12 mouse cellular contexts compared by ENCODE assay signal in the genomic region with DNA sequence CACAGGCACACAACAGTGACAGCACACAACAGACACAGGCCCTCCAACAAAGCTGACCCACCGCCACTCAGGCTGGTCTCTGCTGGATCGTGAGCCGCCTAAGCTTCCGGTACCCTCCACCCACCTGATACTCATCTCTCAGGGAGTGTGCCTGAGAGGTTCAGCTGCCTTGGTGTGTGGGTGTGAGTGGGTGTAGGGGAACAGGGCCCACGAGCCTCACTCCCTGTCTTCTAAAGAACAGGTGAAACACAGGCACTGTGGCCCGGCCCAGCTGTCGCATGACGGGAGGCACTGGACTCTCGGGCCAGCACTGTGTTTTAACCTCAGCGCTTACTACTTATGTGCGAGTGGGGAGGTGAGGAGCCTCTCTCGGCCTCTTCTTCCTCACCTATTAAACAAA. TPM values are rescaled to one million over a fixed set of nuclear protein-coding genes. Genes with fewer than 3 reads are reported as not detected.
A peak's percentile ranks its signal among the peaks of the same experiment; 100 is the strongest.
DNase-seq lines count a peak whose midpoint lies in the region; ATAC-seq and TF ChIP-seq lines count a peak whose summit lies in the region.
"Had no signal": no experiment of that assay in that cellular context is flagged by ENCODE, and none has a peak within 500 bp of the region (broad histone marks: within the 10 kb centered on the region; RNA-seq: fewer than 3 reads in every experiment).

No protein-coding gene starts in this region.

- no peaks in the 10 kb centered on the region for H3K27me3 ChIP-seq in forebrain, embryonic 13.5 days
- no peaks in the 10 kb centered on the region for H3K27me3 ChIP-seq in forebrain, embryonic 16.5 days (replicated peaks; ENCODE audit: control insufficient read depth, insufficient read depth, low read length)
- H3K27me3 ChIP-seq in embryonic facial prominence, embryonic 13.5 days: no peaks in the 10 kb centered on the region
- H3K27me3 ChIP-seq in midbrain, embryonic 12.5 days: no peaks in the 10 kb centered on the region

- no peak for TF ChIP-seq CTCF in left cerebral cortex, adult 2 months (IDR thresholded peaks at IDR 0.05)

- peaks cover 24% of the 10 kb centered on the region for H3K36me3 ChIP-seq in forebrain, embryonic 13.5 days (ENCODE audit: poor library complexity, severe bottlenecking)
- H3K36me3 ChIP-seq in forebrain, embryonic 16.5 days (ENCODE audit: control insufficient read depth, insufficient read depth): peaks cover 2% of the 10 kb centered on the region; the same call in 1 of the 2 replicates
- H3K36me3 ChIP-seq in embryonic facial prominence, embryonic 13.5 days: peaks cover 37% of the 10 kb centered on the region
- peaks cover 22% of the 10 kb centered on the region for H3K36me3 ChIP-seq in midbrain, embryonic 12.5 days

- ATAC-seq in forebrain, embryonic 13.5 days: no peak
- no peak for ATAC-seq in forebrain, embryonic 16.5 days
- ATAC-seq in embryonic facial prominence, embryonic 13.5 days (ENCODE audit: insufficient number of reproducible peaks, insufficient read depth, low FRiP score, low TSS enrichment, low read depth): no peak
- ATAC-seq in midbrain, embryonic 12.5 days (ENCODE audit: low FRiP score, low read depth): no peak

- intact Hi-C loops in left cerebral cortex, adult 2 months (cut with DNase I): loop anchor here (5.0 kb wide), 1 partner anchor 150 kb away; no protein-coding TSS in a partner anchor

- no peak overlapping the region for H3K27ac ChIP-seq in forebrain, embryonic 13.5 days
- no peak overlapping the region for H3K27ac ChIP-seq in forebrain, embryonic 16.5 days (ENCODE audit: low read length)
- H3K27ac ChIP-seq in left cerebral cortex, adult 2 months: peak overlapping the region; percentile 0; the same call in 1 of the 2 replicates
- H3K27ac ChIP-seq in embryonic facial prominence, embryonic 13.5 days: no peak overlapping the region
- no peak overlapping the region for H3K27ac ChIP-seq in midbrain, embryonic 12.5 days (replicated peaks)
- H3K27ac ChIP-seq: liver, embryonic 14.5 days had no signal

- peaks cover 36% of the 10 kb centered on the region for H3K4me1 ChIP-seq in forebrain, embryonic 13.5 days
- H3K4me1 ChIP-seq in forebrain, embryonic 16.5 days (replicated peaks; ENCODE audit: control insufficient read depth, insufficient read depth, low read length): peaks cover 29% of the 10 kb centered on the region
- peaks cover 32% of the 10 kb centered on the region for H3K4me1 ChIP-seq in embryonic facial prominence, embryonic 13.5 days
- H3K4me1 ChIP-seq in midbrain, embryonic 12.5 days: peaks cover 36% of the 10 kb centered on the region

- 89% methylated on average over 12 of the region's 12 CpGs for WGBS in forebrain, embryonic 13.5 days
- 82% methylated on average over 12 of the region's 12 CpGs for WGBS in forebrain, embryonic 16.5 days
- WGBS in embryonic facial prominence, embryonic 13.5 days: 90% methylated on average over 12 of the region's 12 CpGs
- WGBS in midbrain, embryonic 12.5 days: 89% methylated on average over 12 of the region's 12 CpGs

- DNase-seq in left cerebral cortex, adult 2 months (ENCODE audit: extremely low spot score in 1 of 2, low spot score in 2 of 2): no peak
- DNase-seq in left cerebral cortex, adult 11 months (ENCODE audit: low spot score): no peak
- DNase-seq in testis, postnatal 14 days (ENCODE audit: low spot score): no peak
- DNase-seq in cerebellum, adult 9-11 months: no peak
- DNase-seq: cerebellum, postnatal 10 days; gastrocnemius, postnatal 36 days; kidney, adult 18-20 months had no signal

- H3K9ac ChIP-seq in forebrain, embryonic 13.5 days: peak overlapping the region; percentile 23; the same call in 1 of the 2 replicates
- H3K9ac ChIP-seq in forebrain, embryonic 16.5 days (replicated peaks; ENCODE audit: low read depth, low read length): no peak overlapping the region
- H3K9ac ChIP-seq in embryonic facial prominence, embryonic 13.5 days: peak overlapping the region; percentile 97; the same call in 1 of the 2 replicates
- peak overlapping the region; percentile 47; the same call in 1 of the 2 replicates for H3K9ac ChIP-seq in midbrain, embryonic 12.5 days (replicated peaks)
- H3K9ac ChIP-seq: liver, embryonic 14.5 days had no signal

- no peak overlapping the region for H3K4me2 ChIP-seq in forebrain, embryonic 13.5 days
- H3K4me2 ChIP-seq in forebrain, embryonic 16.5 days (ENCODE audit: low read length): no peak overlapping the region
- H3K4me2 ChIP-seq in embryonic facial prominence, embryonic 13.5 days: 0 out of 2 replicates have a peak overlapping the region, but pooled peaks have one; percentile 7
- H3K4me2 ChIP-seq in midbrain, embryonic 12.5 days (replicated peaks): 0 out of 2 replicates have a peak overlapping the region, but pooled peaks have one; percentile 7

- H3K9me3 ChIP-seq in forebrain, embryonic 13.5 days (replicated peaks): no peaks in the 10 kb centered on the region
- no peaks in the 10 kb centered on the region for H3K9me3 ChIP-seq in forebrain, embryonic 16.5 days (ENCODE audit: control insufficient read depth, low read length)
- H3K9me3 ChIP-seq in embryonic facial prominence, embryonic 13.5 days: no peaks in the 10 kb centered on the region
- no peaks in the 10 kb centered on the region for H3K9me3 ChIP-seq in midbrain, embryonic 12.5 days

- H3K4me3 ChIP-seq in forebrain, embryonic 13.5 days: no peak overlapping the region
- no peak overlapping the region for H3K4me3 ChIP-seq in forebrain, embryonic 16.5 days (replicated peaks; ENCODE audit: low read length)
- H3K4me3 ChIP-seq in left cerebral cortex, adult 2 months: peak overlapping the region; percentile 21
- H3K4me3 ChIP-seq in embryonic facial prominence, embryonic 13.5 days: 0 out of 2 replicates have a peak overlapping the region, but pooled peaks have one; percentile 94
- no peak overlapping the region for H3K4me3 ChIP-seq in midbrain, embryonic 12.5 days

RNA-seq across cellular contexts. Expression of a gene that starts 2.8 kb away (rescaled TPM):
- 85.4 and 103 TPM in 2 replicates for polyA plus RNA-seq in forebrain, embryonic 13.5 days (2015; fragmentation: Nextera tagmentation; extraction: Ambion mirVana)
- 87.5 and 96.6 TPM in 2 replicates for polyA plus RNA-seq in forebrain, embryonic 16.5 days (2015; fragmentation: Nextera tagmentation; extraction: Ambion mirVana)
- 10 to 100 TPM; 79.5 to 83.9 TPM for total RNA-seq in left cerebral cortex, adult 2 months (2021)
- polyA plus RNA-seq in embryonic facial prominence, embryonic 13.5 days (2015; fragmentation: Nextera tagmentation; extraction: Ambion mirVana): 85.8 and 100 TPM in 2 replicates
- 111 and 113 TPM in 2 replicates for polyA plus RNA-seq in midbrain, embryonic 12.5 days (2016; fragmentation: Nextera tagmentation; extraction: Ambion mirVana)

RNA-seq across cellular contexts. Expression of a gene that starts 9.2 kb away (rescaled TPM):
- polyA plus RNA-seq in forebrain, embryonic 13.5 days (2015; fragmentation: Nextera tagmentation; extraction: Ambion mirVana): 18.9 and 21.3 TPM in 2 replicates
- 22.7 and 24.6 TPM in 2 replicates for polyA plus RNA-seq in forebrain, embryonic 16.5 days (2015; fragmentation: Nextera tagmentation; extraction: Ambion mirVana)
- total RNA-seq in left cerebral cortex, adult 2 months (2021): 10 to 100 TPM; 54.6 to 55.5 TPM
- 27.9 and 32.4 TPM in 2 replicates for polyA plus RNA-seq in embryonic facial prominence, embryonic 13.5 days (2015; fragmentation: Nextera tagmentation; extraction: Ambion mirVana)
- 33.7 and 36.0 TPM in 2 replicates for polyA plus RNA-seq in midbrain, embryonic 12.5 days (2016; fragmentation: Nextera tagmentation; extraction: Ambion mirVana)

RNA-seq across cellular contexts. Expression of a gene that starts 21.4 kb away (rescaled TPM):
- 145 and 147 TPM in 2 replicates for polyA plus RNA-seq in forebrain, embryonic 13.5 days (2015; fragmentation: Nextera tagmentation; extraction: Ambion mirVana)
- 191 and 194 TPM in 2 replicates for polyA plus RNA-seq in forebrain, embryonic 16.5 days (2015; fragmentation: Nextera tagmentation; extraction: Ambion mirVana)
- total RNA-seq in left cerebral cortex, adult 2 months (2021): 100 to 1,000 TPM; 195 to 200 TPM
- polyA plus RNA-seq in embryonic facial prominence, embryonic 13.5 days (2015; fragmentation: Nextera tagmentation; extraction: Ambion mirVana): 121 and 133 TPM in 2 replicates
- polyA plus RNA-seq in midbrain, embryonic 12.5 days (2016; fragmentation: Nextera tagmentation; extraction: Ambion mirVana): 127 and 131 TPM in 2 replicates

RNA-seq across cellular contexts. Expression of a gene that starts 23.5 kb away (rescaled TPM):
- 196 and 208 TPM in 2 replicates for polyA plus RNA-seq in forebrain, embryonic 13.5 days (2015; fragmentation: Nextera tagmentation; extraction: Ambion mirVana)
- polyA plus RNA-seq in forebrain, embryonic 16.5 days (2015; fragmentation: Nextera tagmentation; extraction: Ambion mirVana): 208 and 240 TPM in 2 replicates
- total RNA-seq in left cerebral cortex, adult 2 months (2021): 100 to 1,000 TPM; 114 to 122 TPM
- polyA plus RNA-seq in embryonic facial prominence, embryonic 13.5 days (2015; fragmentation: Nextera tagmentation; extraction: Ambion mirVana): 160 and 176 TPM in 2 replicates
- 159 and 175 TPM in 2 replicates for polyA plus RNA-seq in midbrain, embryonic 12.5 days (2016; fragmentation: Nextera tagmentation; extraction: Ambion mirVana)

RNA-seq across cellular contexts. Expression of a gene that starts 26.9 kb away (rescaled TPM):
- polyA plus RNA-seq in forebrain, embryonic 13.5 days (2015; fragmentation: Nextera tagmentation; extraction: Ambion mirVana): 0.52 and 0.58 TPM in 2 replicates
- 0.93 and 1.1 TPM in 2 replicates for polyA plus RNA-seq in forebrain, embryonic 16.5 days (2015; fragmentation: Nextera tagmentation; extraction: Ambion mirVana)
- total RNA-seq in left cerebral cortex, adult 2 months (2021): 1 to 10 TPM in 1 of 2 experiments, under 1 TPM in 1; 0.70 to 2.1 TPM
- polyA plus RNA-seq in embryonic facial prominence, embryonic 13.5 days (2015; fragmentation: Nextera tagmentation; extraction: Ambion mirVana): 0.34 and 1.8 TPM in 2 replicates
- 0.52 and 0.75 TPM in 2 replicates for polyA plus RNA-seq in midbrain, embryonic 12.5 days (2016; fragmentation: Nextera tagmentation; extraction: Ambion mirVana)

Comparison
In these comparisons a context has a peak if more than half of its experiments do, and no peak if none do; other contexts are left out.
1. H3K4me2 ChIP-seq: peak in embryonic facial prominence, embryonic 13.5 days (single experiment) and midbrain, embryonic 12.5 days (single experiment); none in forebrain, embryonic 13.5 days (single experiment) and forebrain, embryonic 16.5 days (single experiment).
2. H3K4me3 ChIP-seq: peak in left cerebral cortex, adult 2 months (single experiment) and embryonic facial prominence, embryonic 13.5 days (single experiment); none in forebrain, embryonic 13.5 days (single experiment), forebrain, embryonic 16.5 days (single experiment) and midbrain, embryonic 12.5 days (single experiment).